Mouse (Mus musculus) intestine, embryonic 15.5 days (tissue): ENCODE measurements around the gene Nedd9. TPM values are rescaled to one million over a fixed set of nuclear protein-coding genes. Genes with fewer than 3 reads are reported as not detected.

Experiments used
- ATAC-seq: fragments of 200-750 bp; cut with Nextera tagmentation; 2 replicates; pipeline ENCODE4 v1.8.0; 2017; ENCODE audit warnings: moderate TSS enrichment, moderate library complexity
- H3K27ac ChIP-seq: fragments of 300-500 bp; sonication (generic); 2 replicates; pipeline ENCODE4 v1.5.1; 2015; ENCODE audit warnings: mild to moderate bottlenecking, inconsistent platforms
- H3K27me3 ChIP-seq: fragments of 300-500 bp; sonication (generic); replicated peaks from 2 replicates; pipeline ENCODE4 v1.6.1; 2015; ENCODE audit warnings: inconsistent platforms
- H3K36me3 ChIP-seq: fragments of 300-500 bp; sonication (generic); 2 replicates; pipeline ENCODE4 v1.6.1; 2015; ENCODE audit warnings: inconsistent platforms
- H3K4me1 ChIP-seq: fragments of 300-500 bp; sonication (generic); replicated peaks from 2 replicates; pipeline ENCODE4 v1.6.1; 2015; ENCODE audit warnings: inconsistent platforms
- H3K4me2 ChIP-seq: fragments of 300-500 bp; sonication (generic); replicated peaks from 2 replicates; pipeline ENCODE4 v1.6.1; 2015; ENCODE audit warnings: mild to moderate bottlenecking, inconsistent platforms
- H3K4me3 ChIP-seq: fragments of 300-500 bp; sonication (generic); replicated peaks from 2 replicates; pipeline ENCODE4 v1.5.1; 2015; ENCODE audit warnings: inconsistent platforms
- H3K9ac ChIP-seq: fragments of 300-500 bp; sonication (generic); 2 replicates; pipeline ENCODE4 v1.6.1; 2015; ENCODE audit warnings: inconsistent platforms
- H3K9me3 ChIP-seq: fragments of 300-500 bp; sonication (generic); 2 replicates; pipeline ENCODE4 v1.6.1; 2016; ENCODE audit warnings: inconsistent platforms
- WGBS: fragments of 180-500 bp; shearing (Covaris S2); methylation state at CpG from one replicate; pipeline ENCODE4 v1.1.7; 2015; 5-methylcytosine and 5-hydroxymethylcytosine counted together
- polyA plus RNA-seq: library from polyadenylated mRNA; unstranded; fragments of >200 nt; fragmentation: Nextera tagmentation; extraction: Ambion mirVana; gene quantifications from 2 replicates; pipeline ENCODE4 v1.2.1, GENCODE M21; 2015

Gene Nedd9
- polyA plus RNA-seq, 1 experiment from 2014 or later = 38.4 TPM

- H3K4me1 ChIP-seq = 0 out of 2 replicates have a peak, but pooled peaks cover 3% of the 10 kb centered on the region
- no peak overlapping the region for H3K4me2 ChIP-seq
- no peaks in the 10 kb centered on the region for H3K36me3 ChIP-seq
- H3K9ac ChIP-seq = no peak overlapping the region
- ATAC-seq = peak; percentile 89
- WGBS = 56% methylated on average over 1 of the region's 1 CpGs
- no peak overlapping the region for H3K27ac ChIP-seq
- no peak overlapping the region for H3K4me3 ChIP-seq
- H3K27me3 ChIP-seq = no peaks in the 10 kb centered on the region
- H3K9me3 ChIP-seq = no peaks in the 10 kb centered on the region
Measured at GRCm38 (mm10) chr13:41466191-41466590, 21.0 kb downstream of the Nedd9 start.

DNA sequence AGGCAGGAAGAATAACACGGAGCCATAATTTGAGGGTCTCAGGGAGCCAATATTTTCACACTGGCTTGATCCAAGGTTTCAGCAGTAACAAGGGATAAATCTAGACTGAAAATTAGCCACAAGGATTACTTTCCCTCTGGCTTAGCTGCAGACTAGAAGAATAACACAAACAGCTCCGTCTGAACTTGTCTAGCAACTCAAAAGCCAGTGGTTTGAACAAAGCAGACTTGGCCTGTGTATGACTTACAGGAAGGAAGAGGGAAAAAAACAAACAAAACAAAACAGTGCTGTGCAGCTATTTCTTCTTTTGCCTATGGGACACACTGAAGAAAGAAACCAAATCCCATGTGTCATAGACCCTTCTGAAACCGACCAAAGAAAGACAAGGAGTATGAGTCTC is 25.7 kb downstream of the Nedd9 start:
- ATAC-seq = no peak
- Histone ChIP-seq H3K36me3 (no peaks in the 10 kb centered on the region), H3K27ac (no peak overlapping the region), H3K9me3 (no peaks in the 10 kb centered on the region), H3K4me1 (peaks cover 17% of the 10 kb centered on the region), H3K4me3 (no peak overlapping the region), H3K27me3 (no peaks in the 10 kb centered on the region), H3K4me2 (no peak overlapping the region), H3K9ac (no peak overlapping the region)
- WGBS = 77% methylated on average over 3 of the region's 3 CpGs

DNA sequence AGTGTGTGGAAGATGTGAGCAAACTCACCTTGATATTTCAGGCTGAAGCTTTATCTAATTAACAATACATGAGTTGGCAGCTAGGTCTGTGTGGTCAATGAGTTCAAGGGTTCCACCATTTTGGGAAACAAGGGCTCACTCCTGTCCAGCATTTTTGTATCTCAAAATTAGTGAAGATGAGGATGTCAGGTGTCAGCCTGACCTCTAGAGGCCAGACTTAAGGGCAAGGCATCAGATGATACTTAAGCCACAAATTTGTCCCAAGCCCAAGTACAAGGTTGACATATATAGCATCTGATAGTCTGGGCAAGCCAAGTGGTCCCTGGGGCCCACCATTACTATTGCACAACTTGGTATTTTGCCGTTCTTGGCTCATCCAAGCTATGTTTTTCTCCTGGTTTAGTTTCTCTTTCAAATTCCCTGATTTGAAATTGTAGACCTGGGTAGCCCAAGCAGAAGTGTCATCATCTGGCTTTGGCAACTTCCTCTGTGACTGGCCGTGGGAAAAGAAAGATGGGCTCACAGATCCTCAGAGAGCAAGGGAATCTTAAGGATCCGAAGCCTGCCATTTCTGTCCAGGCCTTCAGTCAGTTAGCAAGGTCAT is 27.4 kb downstream of the Nedd9 start:
- no peaks in the 10 kb centered on the region for H3K9me3 ChIP-seq
- H3K36me3 ChIP-seq = no peaks in the 10 kb centered on the region
- ATAC-seq = no peak
- H3K27me3 ChIP-seq = no peaks in the 10 kb centered on the region
- peaks cover 21% of the 10 kb centered on the region for H3K4me1 ChIP-seq
- 86% methylated on average over 3 of the region's 3 CpGs for WGBS
- H3K27ac ChIP-seq = no peak overlapping the region
- H3K4me2 ChIP-seq = no peak overlapping the region
- no peak overlapping the region for H3K9ac ChIP-seq
- H3K4me3 ChIP-seq = no peak overlapping the region

- Histone ChIP-seq H3K4me2 (peak overlapping the region; percentile 21; the same call in 1 of the 2 replicates), H3K27ac (peak overlapping the region; percentile 64), H3K9me3 (no peaks in the 10 kb centered on the region), H3K4me1 (peaks cover 21% of the 10 kb centered on the region), H3K27me3 (no peaks in the 10 kb centered on the region), H3K4me3 (no peak overlapping the region), H3K9ac (no peak overlapping the region), H3K36me3 (no peaks in the 10 kb centered on the region)
- ATAC-seq = peak; percentile 88
- WGBS = 51% methylated on average over 2 of the region's 2 CpGs
Measured at GRCm38 (mm10) chr13:41458709-41459108, 28.5 kb downstream of the Nedd9 start.

- peaks cover 21% of the 10 kb centered on the region for H3K4me1 ChIP-seq
- no peaks in the 10 kb centered on the region for H3K9me3 ChIP-seq
- 70% methylated on average over 10 of the region's 10 CpGs for WGBS
- H3K27me3 ChIP-seq = no peaks in the 10 kb centered on the region
- peak overlapping the region; percentile 64 for H3K27ac ChIP-seq
- ATAC-seq = peak; percentile 13; the same call in 1 of the 2 replicates
- H3K36me3 ChIP-seq = no peaks in the 10 kb centered on the region
- H3K9ac ChIP-seq = no peak overlapping the region
- H3K4me2 ChIP-seq = no peak overlapping the region
- no peak overlapping the region for H3K4me3 ChIP-seq
Measured at GRCm38 (mm10) chr13:41457798-41458390, 29.3 kb downstream of the Nedd9 start.

- no peaks in the 10 kb centered on the region for H3K9me3 ChIP-seq
- no peak overlapping the region for H3K4me3 ChIP-seq
- peak; percentile 57 for ATAC-seq
- H3K36me3 ChIP-seq = no peaks in the 10 kb centered on the region
- 36% methylated on average over 7 of the region's 7 CpGs for WGBS
- H3K9ac ChIP-seq = no peak overlapping the region
- no peak overlapping the region for H3K4me2 ChIP-seq
- H3K27me3 ChIP-seq = no peaks in the 10 kb centered on the region
- H3K4me1 ChIP-seq = peaks cover 21% of the 10 kb centered on the region
- peak overlapping the region; percentile 64 for H3K27ac ChIP-seq
Measured at GRCm38 (mm10) chr13:41457030-41457797, 29.9 kb downstream of the Nedd9 start.

- H3K36me3 ChIP-seq = no peaks in the 10 kb centered on the region
- H3K9ac ChIP-seq = no peak overlapping the region
- 53% methylated on average over 14 of the region's 14 CpGs for WGBS
- H3K9me3 ChIP-seq = no peaks in the 10 kb centered on the region
- no peak overlapping the region for H3K4me2 ChIP-seq
- peak overlapping the region; percentile 52 for H3K27ac ChIP-seq
- 0 out of 2 replicates have a peak, but pooled peaks have one; percentile 2 for ATAC-seq
- H3K4me1 ChIP-seq = peaks cover 21% of the 10 kb centered on the region
- H3K4me3 ChIP-seq = no peak overlapping the region
- H3K27me3 ChIP-seq = no peaks in the 10 kb centered on the region
Measured at GRCm38 (mm10) chr13:41456292-41457029, 30.7 kb downstream of the Nedd9 start.

DNA sequence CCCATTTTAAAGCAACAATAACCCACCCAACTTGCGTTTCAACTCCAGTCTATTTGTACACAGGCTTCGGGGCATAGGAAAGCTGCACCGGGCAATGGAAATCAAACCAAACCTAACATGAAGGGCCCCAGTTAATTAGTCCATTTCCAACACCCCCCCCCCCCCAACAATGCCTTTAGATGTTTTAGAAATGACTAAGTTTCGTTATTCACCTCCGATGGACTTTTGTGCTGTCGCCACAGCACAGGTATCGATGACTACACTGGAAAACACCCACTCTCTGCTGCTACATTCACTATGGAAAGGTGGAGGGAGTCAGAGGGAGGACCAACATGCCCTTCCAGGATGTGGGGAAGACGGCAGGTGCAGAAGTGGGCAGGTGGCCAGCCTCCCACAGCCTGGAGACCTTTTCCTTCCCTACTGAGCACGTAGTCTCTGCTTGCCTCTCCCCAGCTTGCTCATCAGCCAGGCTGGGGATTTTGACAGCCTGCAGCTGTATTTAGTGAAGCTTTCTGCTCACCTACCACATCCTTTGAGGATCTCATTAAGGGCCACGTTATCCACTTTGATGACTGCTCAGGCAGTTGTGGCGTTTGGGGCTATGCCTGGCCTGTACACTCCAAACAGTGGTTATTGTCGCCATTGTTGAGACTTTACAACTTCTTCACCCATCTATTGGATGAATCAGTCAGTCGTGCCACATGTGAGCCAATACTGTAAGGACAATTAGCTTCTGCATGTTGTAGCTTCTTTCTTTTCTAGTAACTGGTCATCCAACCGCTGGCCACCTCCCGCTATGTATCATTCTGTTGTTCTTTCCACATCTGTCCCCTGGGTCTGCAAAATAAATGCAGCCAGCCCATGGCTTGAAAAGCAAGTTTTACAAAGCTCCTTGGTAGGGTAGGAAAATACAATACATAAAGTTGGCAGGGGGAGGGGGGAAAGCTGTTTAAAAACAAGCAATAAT is 33.7 kb downstream of the Nedd9 start:
- Histone ChIP-seq H3K27me3 (no peaks in the 10 kb centered on the region), H3K9ac (no peak overlapping the region), H3K4me1 (peaks cover 21% of the 10 kb centered on the region), H3K4me3 (no peak overlapping the region), H3K9me3 (no peaks in the 10 kb centered on the region), H3K36me3 (no peaks in the 10 kb centered on the region), H3K4me2 (no peak overlapping the region), H3K27ac (no peak overlapping the region)
- ATAC-seq = peak; percentile 35; the same call in 1 of the 2 replicates
- WGBS = 84% methylated on average over 15 of the region's 15 CpGs

GRCm38 (mm10) chr13:41450821-41451220 is 36.3 kb downstream of the Nedd9 start:
- Histone ChIP-seq H3K27ac (no peak overlapping the region), H3K4me3 (no peak overlapping the region), H3K4me2 (no peak overlapping the region), H3K4me1 (no peaks in the 10 kb centered on the region), H3K9ac (no peak overlapping the region), H3K36me3 (no peaks in the 10 kb centered on the region), H3K9me3 (no peaks in the 10 kb centered on the region), H3K27me3 (no peaks in the 10 kb centered on the region)
- no peak for ATAC-seq
- WGBS = 77% methylated on average over 6 of the region's 6 CpGs

DNA sequence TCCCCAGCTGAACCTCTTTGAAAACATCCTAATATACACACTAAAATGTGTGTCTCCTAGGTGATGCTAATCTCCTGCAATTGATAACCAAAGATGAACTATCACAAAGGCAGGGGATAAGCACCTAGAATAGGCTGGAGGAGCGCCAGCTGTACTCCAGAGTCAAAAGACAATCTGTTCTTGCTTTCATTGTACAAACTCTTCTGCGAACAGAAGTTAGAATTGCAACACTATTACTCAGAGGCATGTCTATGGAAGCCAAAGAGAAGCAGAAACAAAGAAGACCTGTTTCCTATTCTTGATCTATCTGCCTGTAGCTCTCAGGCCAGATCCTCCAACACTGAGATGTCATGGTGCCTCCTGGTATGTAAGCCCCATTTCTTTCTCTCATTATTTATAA is 38.0 kb downstream of the Nedd9 start:
- Histone ChIP-seq H3K4me2 (no peak overlapping the region), H3K27me3 (no peaks in the 10 kb centered on the region), H3K4me1 (no peaks in the 10 kb centered on the region), H3K4me3 (no peak overlapping the region), H3K9me3 (no peaks in the 10 kb centered on the region), H3K27ac (no peak overlapping the region), H3K36me3 (no peaks in the 10 kb centered on the region), H3K9ac (no peak overlapping the region)
- ATAC-seq = no peak
- WGBS = 83% methylated on average over 2 of the region's 2 CpGs

GRCm38 (mm10) chr13:41447209-41447608 is 40.0 kb downstream of the Nedd9 start:
- H3K9me3 ChIP-seq = no peaks in the 10 kb centered on the region
- no peak overlapping the region for H3K27ac ChIP-seq
- no peak overlapping the region for H3K9ac ChIP-seq
- H3K27me3 ChIP-seq = no peaks in the 10 kb centered on the region
- H3K4me3 ChIP-seq = no peak overlapping the region
- WGBS = 69% methylated on average over 6 of the region's 6 CpGs
- H3K4me2 ChIP-seq = no peak overlapping the region
- H3K4me1 ChIP-seq = no peaks in the 10 kb centered on the region
- H3K36me3 ChIP-seq = no peaks in the 10 kb centered on the region
- no peak for ATAC-seq
